7 mouse cellular contexts compared by ENCODE assay signal in the genomic region with DNA sequence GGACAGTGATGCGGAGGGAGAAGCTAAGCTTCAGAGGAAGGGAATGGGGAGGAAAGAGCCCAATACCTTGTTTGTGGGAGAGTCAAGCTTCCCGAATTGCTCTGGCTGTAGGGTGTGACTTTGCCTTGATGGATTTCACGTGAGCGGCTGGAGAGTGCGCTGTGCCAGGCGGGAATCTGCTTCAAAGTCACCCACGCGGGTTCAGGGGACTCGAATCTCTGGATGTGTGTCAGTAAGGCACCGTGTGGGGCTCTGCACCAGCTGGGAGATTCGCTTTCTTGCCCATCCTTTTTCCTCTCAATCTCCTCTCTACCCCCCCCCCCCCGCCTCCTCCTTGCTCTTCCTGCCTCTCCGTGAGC. TPM values are rescaled to one million over a fixed set of nuclear protein-coding genes. Genes with fewer than 3 reads are reported as not detected.
A peak's percentile ranks its signal among the peaks of the same experiment; 100 is the strongest.
DNase-seq lines count a peak whose midpoint lies in the region; ATAC-seq and TF ChIP-seq lines count a peak whose summit lies in the region.

No protein-coding gene starts in this region.

- no peaks in the 10 kb centered on the region for H3K9me3 ChIP-seq in lung, embryonic 16.5 days (ENCODE audit: control insufficient read depth, low read length)
- no peaks in the 10 kb centered on the region for H3K9me3 ChIP-seq in forebrain, embryonic 12.5 days
- H3K9me3 ChIP-seq in limb, embryonic 12.5 days = no peaks in the 10 kb centered on the region

- H3K27ac ChIP-seq in lung, embryonic 16.5 days (ENCODE audit: low read length) = no peak overlapping the region
- H3K27ac ChIP-seq in forebrain, embryonic 12.5 days = no peak overlapping the region
- no peak overlapping the region for H3K27ac ChIP-seq in limb, embryonic 12.5 days
- H3K27ac ChIP-seq in small intestine, adult 2 months (ENCODE audit: insufficient read depth, low read depth, low read length) = no peak overlapping the region

- H3K4me3 ChIP-seq in lung, embryonic 16.5 days (ENCODE audit: low read length) = peak overlapping the region; percentile 45
- peak overlapping the region; percentile 37 for H3K4me3 ChIP-seq in forebrain, embryonic 12.5 days (replicated peaks)
- H3K4me3 ChIP-seq in limb, embryonic 12.5 days (replicated peaks) = peak overlapping the region; percentile 43
- H3K4me3 ChIP-seq in small intestine, adult 2 months (ENCODE audit: low read depth, low read length) = peak overlapping the region; percentile 42

- peak overlapping the region; percentile 64 for H3K9ac ChIP-seq in lung, embryonic 16.5 days (ENCODE audit: low read length)
- H3K9ac ChIP-seq in forebrain, embryonic 12.5 days = peak overlapping the region; percentile 17; the same call in 1 of the 2 replicates
- H3K9ac ChIP-seq in limb, embryonic 12.5 days (replicated peaks) = peak overlapping the region; percentile 47

- DNase-seq in lung, postnatal 14 days = no peak
- DNase-seq in urinary bladder, postnatal 36 days (ENCODE audit: low spot score in 2 of 2) = no peak
- DNase-seq in frontal cortex, postnatal 25 days (ENCODE audit: low spot score in 2 of 2) = no peak

- no peaks in the 10 kb centered on the region for H3K36me3 ChIP-seq in lung, embryonic 16.5 days (ENCODE audit: control insufficient read depth, insufficient read depth, low read length)
- H3K36me3 ChIP-seq in forebrain, embryonic 12.5 days (replicated peaks) = no peaks in the 10 kb centered on the region
- H3K36me3 ChIP-seq in limb, embryonic 12.5 days = no peaks in the 10 kb centered on the region
- no peaks in the 10 kb centered on the region for H3K36me3 ChIP-seq in small intestine, adult 2 months (ENCODE audit: control insufficient read depth, insufficient read depth, low read length)

- peaks cover 7% of the 10 kb centered on the region; the same call in 1 of the 2 replicates for H3K4me1 ChIP-seq in lung, embryonic 16.5 days (replicated peaks; ENCODE audit: control insufficient read depth, insufficient read depth, low read length)
- peaks cover 11% of the 10 kb centered on the region; the same call in 1 of the 2 replicates for H3K4me1 ChIP-seq in forebrain, embryonic 12.5 days
- H3K4me1 ChIP-seq in limb, embryonic 12.5 days (replicated peaks) = peaks cover 10% of the 10 kb centered on the region
- no peaks in the 10 kb centered on the region for H3K4me1 ChIP-seq in small intestine, adult 2 months (ENCODE audit: control insufficient read depth, insufficient read depth, insufficient read length, low read length)

- 11% methylated on average over 12 of the region's 13 CpGs for WGBS in lung, embryonic 16.5 days
- WGBS in forebrain, embryonic 12.5 days = 20% methylated on average over 12 of the region's 13 CpGs
- WGBS in limb, embryonic 12.5 days = 9% methylated on average over 13 of the region's 13 CpGs
- 13% methylated on average over 13 of the region's 13 CpGs for WGBS in small intestine, adult 2 months

- peak; percentile 48 for ATAC-seq in lung, embryonic 16.5 days (ENCODE audit: low read depth)
- peak; percentile 73 for ATAC-seq in forebrain, embryonic 12.5 days (ENCODE audit: low FRiP score)
- ATAC-seq in limb, embryonic 12.5 days (ENCODE audit: insufficient number of reproducible peaks, insufficient read depth, low FRiP score, low TSS enrichment, low read depth) = no peak

- TF ChIP-seq CTCF in small intestine, adult 2 months (IDR thresholded peaks at IDR 0.05; ENCODE audit: extremely low read depth, insufficient read length, insufficient replicate concordance, low read depth, low read length) = no peak

- no peak for TF ChIP-seq POLR2A in small intestine, adult 2 months (IDR thresholded peaks at IDR 0.05; ENCODE audit: low read depth, low read length)

- H3K27me3 ChIP-seq in lung, embryonic 16.5 days (ENCODE audit: control insufficient read depth, insufficient read depth, low read depth, low read length) = no peaks in the 10 kb centered on the region
- H3K27me3 ChIP-seq in forebrain, embryonic 12.5 days = peaks cover 12% of the 10 kb centered on the region
- H3K27me3 ChIP-seq in limb, embryonic 12.5 days = no peaks in the 10 kb centered on the region; the same call in 1 of the 2 replicates
- H3K27me3 ChIP-seq in small intestine, adult 2 months (ENCODE audit: control insufficient read depth, insufficient read depth, low read length) = no peaks in the 10 kb centered on the region; the same call in 1 of the 2 replicates

- H3K4me2 ChIP-seq in lung, embryonic 16.5 days (ENCODE audit: low read depth, low read length) = peak overlapping the region; percentile 75
- peak overlapping the region; percentile 68 for H3K4me2 ChIP-seq in forebrain, embryonic 12.5 days
- H3K4me2 ChIP-seq in limb, embryonic 12.5 days = peak overlapping the region; percentile 67

RNA-seq across cellular contexts. Expression of gene Synm, which starts 44.3 kb away (rescaled TPM):
- 12.9 and 13.8 TPM in 2 replicates for polyA plus RNA-seq in lung, embryonic 16.5 days (2015; fragmentation: Nextera tagmentation; extraction: Ambion mirVana)
- 1.1 and 1.4 TPM in 2 replicates for polyA plus RNA-seq in forebrain, embryonic 12.5 days (2016; fragmentation: Nextera tagmentation; extraction: Ambion mirVana)
- 0.46 and 0.65 TPM in 2 replicates for polyA plus RNA-seq in limb, embryonic 12.5 days (2016; fragmentation: Nextera tagmentation; extraction: Ambion mirVana)
- polyA plus RNA-seq in small intestine, adult 2 months (2012; rRNA removed) = 15.2 and 24.8 TPM in 2 replicates
